ENCODE assay signal across 20 mouse cellular contexts in genomic region chr5:4731743-4732215, GRCm38 (mm10). TPM values are rescaled to one million over a fixed set of nuclear protein-coding genes. Genes with fewer than 3 reads are reported as not detected.
DNase-seq lines count a peak whose midpoint lies in the region; ATAC-seq lines count a peak whose summit lies in the region.
"Had no signal": no experiment of that assay in that cellular context is flagged by ENCODE, and none has a peak within 500 bp of the region (broad histone marks: within the 10 kb centered on the region; RNA-seq: fewer than 3 reads in every experiment).

No protein-coding gene starts in this region.

- 0 out of 2 replicates have a peak, but pooled peaks cover 5% of the 10 kb centered on the region for H3K27me3 ChIP-seq in forebrain, embryonic 12.5 days
- no peaks in the 10 kb centered on the region for H3K27me3 ChIP-seq in forebrain, embryonic 10.5 days (ENCODE audit: poor library complexity, severe bottlenecking)
- H3K27me3 ChIP-seq in neural tube, embryonic 11.5 days (ENCODE audit: control insufficient read depth, insufficient read depth, low read length) = no peaks in the 10 kb centered on the region
- no peaks in the 10 kb centered on the region; the same call in 1 of the 2 replicates for H3K27me3 ChIP-seq in hindbrain, embryonic 15.5 days
- peaks cover 10% of the 10 kb centered on the region for H3K27me3 ChIP-seq in neural tube, embryonic 13.5 days
- H3K27me3 ChIP-seq: megakaryocyte, embryonic 14.5 days had no signal

- no peak overlapping the region for H3K4me3 ChIP-seq in forebrain, embryonic 12.5 days (replicated peaks)
- H3K4me3 ChIP-seq in forebrain, embryonic 10.5 days = no peak overlapping the region
- no peak overlapping the region for H3K4me3 ChIP-seq in neural tube, embryonic 11.5 days (ENCODE audit: low read depth, low read length)
- H3K4me3 ChIP-seq in hindbrain, embryonic 15.5 days = no peak overlapping the region
- no peak overlapping the region for H3K4me3 ChIP-seq in neural tube, embryonic 13.5 days
- H3K4me3 ChIP-seq: megakaryocyte, embryonic 14.5 days had no signal

- ATAC-seq in forebrain, embryonic 12.5 days (ENCODE audit: low FRiP score) = peak; percentile 71
- peak; percentile 61 for ATAC-seq in neural tube, embryonic 11.5 days (ENCODE audit: insufficient read depth, low FRiP score, low TSS enrichment)
- ATAC-seq in hindbrain, embryonic 15.5 days (ENCODE audit: low FRiP score, low read depth) = peak; percentile 71; the same call in 1 of the 2 replicates
- peak; percentile 91 for ATAC-seq in neural tube, embryonic 13.5 days (ENCODE audit: low read depth)
- ATAC-seq: activated CD4-positive, CD25-positive, alpha-beta regulatory T cell, adult 4 months had no signal

- 50% methylated on average over 5 of the region's 5 CpGs for WGBS in forebrain, embryonic 12.5 days
- 80% methylated on average over 5 of the region's 5 CpGs for WGBS in forebrain, embryonic 10.5 days
- 44% methylated on average over 5 of the region's 5 CpGs for WGBS in neural tube, embryonic 11.5 days
- WGBS in hindbrain, embryonic 15.5 days = 24% methylated on average over 5 of the region's 5 CpGs
- 23% methylated on average over 5 of the region's 5 CpGs for WGBS in neural tube, embryonic 13.5 days

- H3K9ac ChIP-seq in forebrain, embryonic 12.5 days = no peak overlapping the region
- H3K9ac ChIP-seq in neural tube, embryonic 11.5 days (ENCODE audit: low read length) = no peak overlapping the region
- no peak overlapping the region for H3K9ac ChIP-seq in hindbrain, embryonic 15.5 days
- H3K9ac ChIP-seq in neural tube, embryonic 13.5 days = no peak overlapping the region

- H3K4me2 ChIP-seq in forebrain, embryonic 12.5 days = no peak overlapping the region
- H3K4me2 ChIP-seq in neural tube, embryonic 11.5 days (ENCODE audit: low read depth) = no peak overlapping the region
- H3K4me2 ChIP-seq in hindbrain, embryonic 15.5 days = no peak overlapping the region
- no peak overlapping the region for H3K4me2 ChIP-seq in neural tube, embryonic 13.5 days
- H3K4me2 ChIP-seq: heart, embryonic 11.5 days; liver, embryonic 11.5 days had no signal

- peaks cover 14% of the 10 kb centered on the region; the same call in 1 of the 2 replicates for H3K4me1 ChIP-seq in forebrain, embryonic 12.5 days
- peaks cover 16% of the 10 kb centered on the region for H3K4me1 ChIP-seq in forebrain, embryonic 10.5 days
- H3K4me1 ChIP-seq in neural tube, embryonic 11.5 days (ENCODE audit: control insufficient read depth, insufficient read depth, low read length) = peaks cover 7% of the 10 kb centered on the region; the same call in 1 of the 2 replicates
- H3K4me1 ChIP-seq in hindbrain, embryonic 15.5 days (replicated peaks) = peaks cover 17% of the 10 kb centered on the region
- peaks cover 30% of the 10 kb centered on the region for H3K4me1 ChIP-seq in neural tube, embryonic 13.5 days (replicated peaks)
- H3K4me1 ChIP-seq: megakaryocyte, embryonic 14.5 days had no signal

- no peaks in the 10 kb centered on the region for H3K9me3 ChIP-seq in forebrain, embryonic 12.5 days
- H3K9me3 ChIP-seq in forebrain, embryonic 10.5 days = no peaks in the 10 kb centered on the region
- no peaks in the 10 kb centered on the region for H3K9me3 ChIP-seq in neural tube, embryonic 11.5 days (ENCODE audit: control insufficient read depth, low read length)
- no peaks in the 10 kb centered on the region for H3K9me3 ChIP-seq in hindbrain, embryonic 15.5 days
- H3K9me3 ChIP-seq in neural tube, embryonic 13.5 days = no peaks in the 10 kb centered on the region
- H3K9me3 ChIP-seq: G1E; megakaryocyte, embryonic 14.5 days had no signal

- H3K27ac ChIP-seq in forebrain, embryonic 12.5 days = no peak overlapping the region
- H3K27ac ChIP-seq in forebrain, embryonic 10.5 days = no peak overlapping the region
- no peak overlapping the region for H3K27ac ChIP-seq in neural tube, embryonic 11.5 days (ENCODE audit: low read depth, low read length)
- 0 out of 2 replicates have a peak overlapping the region, but pooled peaks have one; percentile 38 for H3K27ac ChIP-seq in hindbrain, embryonic 15.5 days (replicated peaks)
- H3K27ac ChIP-seq in neural tube, embryonic 13.5 days (replicated peaks) = no peak overlapping the region

- no peaks in the 10 kb centered on the region for H3K36me3 ChIP-seq in forebrain, embryonic 12.5 days (replicated peaks)
- H3K36me3 ChIP-seq in forebrain, embryonic 10.5 days (replicated peaks) = no peaks in the 10 kb centered on the region
- H3K36me3 ChIP-seq in neural tube, embryonic 11.5 days (ENCODE audit: control insufficient read depth, insufficient read depth, low read length) = no peaks in the 10 kb centered on the region
- H3K36me3 ChIP-seq in hindbrain, embryonic 15.5 days = no peaks in the 10 kb centered on the region
- H3K36me3 ChIP-seq in neural tube, embryonic 13.5 days = no peaks in the 10 kb centered on the region
- H3K36me3 ChIP-seq: G1E had no signal

- no peak for DNase-seq in forebrain, embryonic 10.5 days (ENCODE audit: extremely low spot score, low spot score)
- DNase-seq in neural tube, embryonic 11.5 days (ENCODE audit: low spot score) = peak; percentile 21
- no peak for DNase-seq in neural tube, embryonic 10.5 days (ENCODE audit: extremely low spot score, low spot score)
- no peak for DNase-seq in cerebellum, postnatal 36 days
- DNase-seq in kidney, adult 8-10 months = no peak
- DNase-seq: adrenal gland, postnatal 14 days; cerebellum, adult 18-20 months; heart, postnatal 10 days; kidney, postnatal 4 days; layer of hippocampus, adult 9-11 months; lung, adult 2 months; thymus, postnatal 14 days had no signal

RNA-seq across cellular contexts. Expression of gene Fzd1, which starts 26.1 kb away (rescaled TPM):
- polyA plus RNA-seq in forebrain, embryonic 12.5 days (2016; fragmentation: Nextera tagmentation; extraction: Ambion mirVana) = 31.1 and 37.5 TPM in 2 replicates
- 13.5 and 13.9 TPM in 2 replicates for polyA plus RNA-seq in forebrain, embryonic 10.5 days (2016; fragmentation: Nextera tagmentation; extraction: Ambion mirVana)
- polyA plus RNA-seq in neural tube, embryonic 11.5 days (2014; fragmentation: Nextera tagmentation; extraction: Ambion mirVana) = 18.8 and 19.7 TPM in 2 replicates
- polyA plus RNA-seq in hindbrain, embryonic 15.5 days (2015; fragmentation: Nextera tagmentation; extraction: Ambion mirVana) = 12.7 and 17.0 TPM in 2 replicates
- 9.8 and 12.1 TPM in 2 replicates for polyA plus RNA-seq in neural tube, embryonic 13.5 days (2015; fragmentation: Nextera tagmentation; extraction: Ambion mirVana)
- polyA plus RNA-seq: activated CD4-positive, CD25-positive, alpha-beta regulatory T cell, adult 4 months; G1E had no signal
